Mouse (Mus musculus): Measurements from ENCODE around the gene Cort. TPM values are rescaled to one million over a fixed set of nuclear protein-coding genes. Genes with fewer than 3 reads are reported as not detected.
A peak's percentile ranks its signal among the peaks of the same experiment; 100 is the strongest.

Gene Cort
- polyA plus RNA-seq, 1 experiment from 2014 or later: not detected

GRCm38 (mm10) chr4:149166215-149166946 is 39.8 kb upstream of the Cort start, which contains the start of gene Pgd:
TSS of gene Pgd (minus strand) at chr4:149166771.
- H3K27me3 ChIP-seq (ENCODE audit: control insufficient read depth, insufficient read depth, low read length): no peaks in the 10 kb centered on the region
- H3K4me3 ChIP-seq (ENCODE audit: low read length): peak within 1 kb of the TSS; percentile 79
- H3K36me3 ChIP-seq (ENCODE audit: control insufficient read depth, insufficient read depth): peaks cover 8% of the 10 kb centered on the region
- peak; percentile 100 for ATAC-seq (replicated peaks; ENCODE audit: extremely low read depth, insufficient read depth, low FRiP score)
- H3K9me3 ChIP-seq (replicated peaks; ENCODE audit: control insufficient read depth, low read length): no peaks in the 10 kb centered on the region
- peak within 1 kb of the TSS; percentile 97 for H3K4me2 ChIP-seq (ENCODE audit: low read depth, low read length)
- peaks cover 8% of the 10 kb centered on the region for H3K4me1 ChIP-seq (ENCODE audit: control insufficient read depth, insufficient read depth, low read length)
- peak within 1 kb of the TSS; percentile 93 for H3K9ac ChIP-seq (ENCODE audit: low read length)
- H3K27ac ChIP-seq (ENCODE audit: low read length): peak within 1 kb of the TSS; percentile 83
- WGBS: under 1% methylated on average over 59 of the region's 59 CpGs

- ATAC-seq (replicated peaks; ENCODE audit: extremely low read depth, insufficient read depth, low FRiP score): no peak
- Histone ChIP-seq H3K4me1 (ENCODE audit: control insufficient read depth, insufficient read depth, low read length) (peaks cover 8% of the 10 kb centered on the region), H3K27ac (ENCODE audit: low read length) (no peak overlapping the region), H3K4me3 (ENCODE audit: low read length) (no peak overlapping the region), H3K4me2 (ENCODE audit: low read depth, low read length) (no peak overlapping the region), H3K9me3 (replicated peaks; ENCODE audit: control insufficient read depth, low read length) (no peaks in the 10 kb centered on the region), H3K36me3 (ENCODE audit: control insufficient read depth, insufficient read depth) (peaks cover 21% of the 10 kb centered on the region), H3K27me3 (ENCODE audit: control insufficient read depth, insufficient read depth, low read length) (no peaks in the 10 kb centered on the region), H3K9ac (ENCODE audit: low read length) (no peak overlapping the region)
- WGBS: 60% methylated on average over 5 of the region's 5 CpGs
Observed at GRCm38 (mm10) chr4:149164150-149164549, 37.6 kb upstream of the Cort start.

GRCm38 (mm10) chr4:149163196-149163595 is 36.6 kb upstream of the Cort start:
- Histone ChIP-seq H3K9ac (ENCODE audit: low read length) (no peak overlapping the region), H3K9me3 (replicated peaks; ENCODE audit: control insufficient read depth, low read length) (no peaks in the 10 kb centered on the region), H3K4me1 (ENCODE audit: control insufficient read depth, insufficient read depth, low read length) (peaks cover 8% of the 10 kb centered on the region), H3K4me3 (ENCODE audit: low read length) (no peak overlapping the region), H3K27me3 (ENCODE audit: control insufficient read depth, insufficient read depth, low read length) (no peaks in the 10 kb centered on the region), H3K4me2 (ENCODE audit: low read depth, low read length) (no peak overlapping the region), H3K27ac (ENCODE audit: low read length) (no peak overlapping the region), H3K36me3 (ENCODE audit: control insufficient read depth, insufficient read depth) (peaks cover 21% of the 10 kb centered on the region)
- ATAC-seq (replicated peaks; ENCODE audit: extremely low read depth, insufficient read depth, low FRiP score): no peak
- WGBS: 78% methylated on average over 1 of the region's 1 CpGs

- Histone ChIP-seq H3K27me3 (ENCODE audit: control insufficient read depth, insufficient read depth, low read length) (no peaks in the 10 kb centered on the region), H3K4me1 (ENCODE audit: control insufficient read depth, insufficient read depth, low read length) (peaks cover 8% of the 10 kb centered on the region), H3K36me3 (ENCODE audit: control insufficient read depth, insufficient read depth) (peaks cover 35% of the 10 kb centered on the region), H3K27ac (ENCODE audit: low read length) (no peak overlapping the region), H3K4me3 (ENCODE audit: low read length) (no peak overlapping the region), H3K9me3 (replicated peaks; ENCODE audit: control insufficient read depth, low read length) (no peaks in the 10 kb centered on the region), H3K9ac (ENCODE audit: low read length) (no peak overlapping the region), H3K4me2 (ENCODE audit: low read depth, low read length) (no peak overlapping the region)
- ATAC-seq (replicated peaks; ENCODE audit: extremely low read depth, insufficient read depth, low FRiP score): no peak
- WGBS: 90% methylated on average over 6 of the region's 6 CpGs
Observed at GRCm38 (mm10) chr4:149161166-149161565, 34.6 kb upstream of the Cort start.

GRCm38 (mm10) chr4:149159891-149160290 is 33.3 kb upstream of the Cort start:
- Histone ChIP-seq H3K9ac (ENCODE audit: low read length) (no peak overlapping the region), H3K4me1 (ENCODE audit: control insufficient read depth, insufficient read depth, low read length) (no peaks in the 10 kb centered on the region), H3K4me3 (ENCODE audit: low read length) (no peak overlapping the region), H3K9me3 (replicated peaks; ENCODE audit: control insufficient read depth, low read length) (no peaks in the 10 kb centered on the region; the same call in 1 of the 2 replicates), H3K36me3 (ENCODE audit: control insufficient read depth, insufficient read depth) (peaks cover 47% of the 10 kb centered on the region), H3K27ac (ENCODE audit: low read length) (no peak overlapping the region), H3K27me3 (ENCODE audit: control insufficient read depth, insufficient read depth, low read length) (no peaks in the 10 kb centered on the region), H3K4me2 (ENCODE audit: low read depth, low read length) (no peak overlapping the region)
- WGBS: 82% methylated on average over 13 of the region's 13 CpGs
- ATAC-seq (replicated peaks; ENCODE audit: extremely low read depth, insufficient read depth, low FRiP score): no peak

- no peak for ATAC-seq (replicated peaks; ENCODE audit: extremely low read depth, insufficient read depth, low FRiP score)
- Histone ChIP-seq H3K4me1 (ENCODE audit: control insufficient read depth, insufficient read depth, low read length) (no peaks in the 10 kb centered on the region), H3K4me3 (ENCODE audit: low read length) (no peak overlapping the region), H3K9me3 (replicated peaks; ENCODE audit: control insufficient read depth, low read length) (no peaks in the 10 kb centered on the region; the same call in 1 of the 2 replicates), H3K27ac (ENCODE audit: low read length) (no peak overlapping the region), H3K4me2 (ENCODE audit: low read depth, low read length) (no peak overlapping the region), H3K9ac (ENCODE audit: low read length) (no peak overlapping the region), H3K36me3 (ENCODE audit: control insufficient read depth, insufficient read depth) (peaks cover 54% of the 10 kb centered on the region), H3K27me3 (ENCODE audit: control insufficient read depth, insufficient read depth, low read length) (no peaks in the 10 kb centered on the region)
- WGBS: 72% methylated on average over 2 of the region's 2 CpGs
Observed at GRCm38 (mm10) chr4:149159203-149159602, 32.6 kb upstream of the Cort start.

- 90% methylated on average over 8 of the region's 8 CpGs for WGBS
- H3K4me1 ChIP-seq (ENCODE audit: control insufficient read depth, insufficient read depth, low read length): no peaks in the 10 kb centered on the region
- no peak overlapping the region for H3K4me2 ChIP-seq (ENCODE audit: low read depth, low read length)
- no peak overlapping the region for H3K27ac ChIP-seq (ENCODE audit: low read length)
- no peaks in the 10 kb centered on the region for H3K27me3 ChIP-seq (ENCODE audit: control insufficient read depth, insufficient read depth, low read length)
- H3K9me3 ChIP-seq (replicated peaks; ENCODE audit: control insufficient read depth, low read length): no peaks in the 10 kb centered on the region; the same call in 1 of the 2 replicates
- no peak for ATAC-seq (replicated peaks; ENCODE audit: extremely low read depth, insufficient read depth, low FRiP score)
- H3K4me3 ChIP-seq (ENCODE audit: low read length): no peak overlapping the region
- no peak overlapping the region for H3K9ac ChIP-seq (ENCODE audit: low read length)
- H3K36me3 ChIP-seq (ENCODE audit: control insufficient read depth, insufficient read depth): peaks cover 64% of the 10 kb centered on the region
Observed at GRCm38 (mm10) chr4:149157415-149157973, 30.9 kb upstream of the Cort start.

GRCm38 (mm10) chr4:149155711-149156110 is 29.1 kb upstream of the Cort start:
- Histone ChIP-seq H3K9me3 (replicated peaks; ENCODE audit: control insufficient read depth, low read length) (no peaks in the 10 kb centered on the region; the same call in 1 of the 2 replicates), H3K27me3 (ENCODE audit: control insufficient read depth, insufficient read depth, low read length) (no peaks in the 10 kb centered on the region), H3K36me3 (ENCODE audit: control insufficient read depth, insufficient read depth) (peaks cover 72% of the 10 kb centered on the region), H3K9ac (ENCODE audit: low read length) (no peak overlapping the region), H3K27ac (ENCODE audit: low read length) (no peak overlapping the region), H3K4me3 (ENCODE audit: low read length) (no peak overlapping the region), H3K4me1 (ENCODE audit: control insufficient read depth, insufficient read depth, low read length) (no peaks in the 10 kb centered on the region), H3K4me2 (ENCODE audit: low read depth, low read length) (no peak overlapping the region)
- WGBS: 93% methylated on average over 6 of the region's 6 CpGs
- no peak for ATAC-seq (replicated peaks; ENCODE audit: extremely low read depth, insufficient read depth, low FRiP score)

- Histone ChIP-seq H3K4me3 (ENCODE audit: low read length) (no peak overlapping the region), H3K9me3 (replicated peaks; ENCODE audit: control insufficient read depth, low read length) (no peaks in the 10 kb centered on the region; the same call in 1 of the 2 replicates), H3K4me1 (ENCODE audit: control insufficient read depth, insufficient read depth, low read length) (no peaks in the 10 kb centered on the region), H3K4me2 (ENCODE audit: low read depth, low read length) (no peak overlapping the region), H3K36me3 (ENCODE audit: control insufficient read depth, insufficient read depth) (peaks cover 70% of the 10 kb centered on the region), H3K27ac (ENCODE audit: low read length) (no peak overlapping the region), H3K27me3 (ENCODE audit: control insufficient read depth, insufficient read depth, low read length) (no peaks in the 10 kb centered on the region), H3K9ac (ENCODE audit: low read length) (no peak overlapping the region)
- no peak for ATAC-seq (replicated peaks; ENCODE audit: extremely low read depth, insufficient read depth, low FRiP score)
- WGBS: over 99% methylated on average over 7 of the region's 7 CpGs
Observed at GRCm38 (mm10) chr4:149154859-149155258, 28.3 kb upstream of the Cort start.

Measured in heart, embryonic 16.5 days (tissue).